Mouse (Mus musculus) liver, embryonic 18 days (tissue): ENCODE results near the gene Hoxd12. TPM values are rescaled to one million over a fixed set of nuclear protein-coding genes. Genes with fewer than 3 reads are reported as not detected.

Source experiments
- polyA plus RNA-seq: library from polyadenylated mRNA; depleted of rRNA; stranded (reverse); fragments of >200 nt; gene quantifications from 2 replicates; pipeline ENCODE4 v1.2.3, GENCODE M21; 2012; rRNA removed

Gene Hoxd12
- polyA plus RNA-seq, result not detected in 2 replicates

DNA sequence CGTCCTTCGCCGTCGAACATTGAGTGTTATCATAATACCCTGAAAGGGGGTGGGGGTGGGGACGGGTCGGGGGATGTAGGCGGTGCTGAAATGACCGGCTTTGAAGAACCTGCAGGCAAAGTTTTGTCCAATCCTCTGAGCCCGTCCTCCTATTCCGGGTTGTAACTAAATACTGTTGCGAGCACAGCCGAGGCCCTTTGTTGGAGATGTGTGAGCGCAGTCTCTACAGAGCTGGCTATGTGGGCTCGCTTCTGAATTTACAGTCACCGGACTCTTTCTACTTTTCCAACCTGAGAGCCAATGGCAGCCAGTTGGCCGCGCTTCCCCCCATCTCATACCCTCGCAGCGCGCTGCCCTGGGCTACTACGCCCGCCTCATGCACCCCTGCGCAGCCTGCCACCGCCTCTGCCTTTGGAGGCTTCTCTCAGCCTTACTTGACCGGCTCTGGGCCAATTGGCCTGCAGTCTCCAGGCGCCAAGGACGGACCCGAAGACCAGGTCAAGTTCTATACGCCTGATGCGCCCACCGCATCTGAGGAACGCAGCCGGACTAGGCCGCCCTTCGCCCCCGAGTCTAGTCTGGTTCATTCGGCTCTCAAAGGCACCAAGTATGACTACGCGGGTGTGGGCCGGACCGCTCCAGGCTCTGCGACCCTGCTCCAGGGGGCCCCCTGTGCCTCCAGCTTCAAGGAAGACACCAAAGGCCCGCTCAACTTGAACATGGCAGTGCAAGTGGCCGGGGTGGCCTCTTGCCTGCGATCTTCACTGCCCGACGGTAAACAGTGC lies at the start of gene Hoxd12:
Hoxd12 (plus strand) TSS at position 133 of the 785 bp plus-strand sequence.

DNA sequence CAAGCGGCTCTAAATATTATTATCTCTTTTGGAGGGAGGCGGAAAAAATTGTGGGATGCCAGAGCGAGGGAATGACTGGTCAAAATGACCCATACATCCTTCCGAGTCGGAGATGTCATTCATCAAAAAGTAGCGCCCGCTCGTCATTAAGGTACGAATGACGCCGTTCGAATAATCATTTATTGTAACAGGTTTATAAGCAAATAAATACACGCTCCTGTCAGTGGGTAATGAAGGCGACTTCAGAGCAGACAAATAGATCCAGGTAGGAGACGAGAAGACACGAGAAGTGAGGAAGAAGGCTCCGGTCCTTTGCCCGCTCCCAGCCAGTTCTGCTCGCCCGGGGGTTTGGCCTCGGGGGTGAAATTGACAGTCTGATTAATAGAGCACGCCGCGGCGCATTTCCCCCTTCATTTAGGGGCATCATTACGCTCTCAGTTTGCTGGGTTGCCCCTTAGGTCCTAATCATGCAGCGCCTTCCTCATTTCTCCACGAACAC lies 15.3 kb upstream of the Hoxd12 start, which contains the start of gene Evx2:
Evx2 (minus strand) TSS at position 51 of the 499 bp plus-strand sequence.

DNA sequence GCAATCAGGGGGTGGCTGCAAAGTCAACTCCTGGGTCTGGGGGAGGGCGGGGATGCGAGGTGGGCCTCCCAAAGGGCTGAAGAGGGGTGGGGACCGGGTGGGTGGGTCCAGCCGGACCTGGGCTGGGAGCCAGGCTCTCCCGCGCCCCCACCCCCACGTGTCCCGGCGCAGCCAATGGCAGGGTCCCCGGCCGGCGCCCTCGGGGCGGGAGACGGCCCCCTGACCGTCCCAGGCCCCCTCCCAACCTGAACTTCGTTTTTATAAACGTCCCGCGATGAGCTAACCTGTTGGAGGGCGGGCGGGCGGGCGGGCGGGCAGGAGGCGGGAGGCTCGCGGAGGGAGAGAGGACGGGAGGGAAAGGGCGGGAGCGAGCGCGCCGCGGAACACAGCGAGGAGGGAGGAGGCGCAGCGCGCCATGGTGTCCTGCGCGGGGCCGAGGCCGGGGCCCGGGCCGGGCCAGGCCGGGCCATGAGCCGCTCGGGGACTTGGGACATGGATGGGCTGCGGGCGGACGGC lies 6.9 kb upstream of the Hoxd12 start, which contains the start of gene Hoxd13:
Hoxd13 (plus strand) TSS at position 469 of the 516 bp plus-strand sequence.

DNA sequence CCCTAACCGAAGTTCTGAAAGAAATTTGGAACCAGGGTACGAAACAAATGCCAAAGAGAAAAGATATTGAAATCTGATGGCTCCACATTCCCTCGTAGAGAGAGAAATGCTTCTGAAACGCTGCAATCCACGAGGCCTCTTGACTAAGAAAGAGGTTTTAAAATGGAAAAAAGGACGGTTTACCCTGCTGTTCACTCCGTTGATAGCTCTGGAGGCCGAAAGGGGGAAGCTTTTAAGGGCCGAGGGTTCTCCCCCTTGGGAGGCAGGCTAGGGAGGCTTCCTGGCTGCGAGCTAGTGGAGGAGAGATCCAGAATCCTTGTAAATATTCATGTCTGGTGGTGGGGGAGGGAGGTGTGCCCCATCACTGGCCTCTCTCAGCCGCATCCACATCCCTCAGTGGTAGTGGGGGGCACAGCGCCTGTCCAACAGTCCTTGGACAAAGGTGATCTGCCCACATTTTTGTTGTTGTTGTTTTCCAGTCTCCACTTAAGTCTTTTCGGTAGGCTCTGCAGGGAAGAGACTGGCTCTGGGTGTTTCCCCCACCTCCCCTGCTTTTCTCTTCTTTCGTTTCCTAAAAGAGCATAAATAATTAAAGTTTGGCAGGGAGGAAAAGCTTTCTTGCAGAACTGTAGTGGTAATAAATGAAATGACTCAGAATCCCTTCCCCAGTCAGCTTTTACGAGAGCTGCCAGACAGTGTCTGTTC lies 4.2 kb downstream of the Hoxd12 start, which contains the start of gene Hoxd11:
Hoxd11 (plus strand) TSS at position 667 of the 705 bp plus-strand sequence.

DNA sequence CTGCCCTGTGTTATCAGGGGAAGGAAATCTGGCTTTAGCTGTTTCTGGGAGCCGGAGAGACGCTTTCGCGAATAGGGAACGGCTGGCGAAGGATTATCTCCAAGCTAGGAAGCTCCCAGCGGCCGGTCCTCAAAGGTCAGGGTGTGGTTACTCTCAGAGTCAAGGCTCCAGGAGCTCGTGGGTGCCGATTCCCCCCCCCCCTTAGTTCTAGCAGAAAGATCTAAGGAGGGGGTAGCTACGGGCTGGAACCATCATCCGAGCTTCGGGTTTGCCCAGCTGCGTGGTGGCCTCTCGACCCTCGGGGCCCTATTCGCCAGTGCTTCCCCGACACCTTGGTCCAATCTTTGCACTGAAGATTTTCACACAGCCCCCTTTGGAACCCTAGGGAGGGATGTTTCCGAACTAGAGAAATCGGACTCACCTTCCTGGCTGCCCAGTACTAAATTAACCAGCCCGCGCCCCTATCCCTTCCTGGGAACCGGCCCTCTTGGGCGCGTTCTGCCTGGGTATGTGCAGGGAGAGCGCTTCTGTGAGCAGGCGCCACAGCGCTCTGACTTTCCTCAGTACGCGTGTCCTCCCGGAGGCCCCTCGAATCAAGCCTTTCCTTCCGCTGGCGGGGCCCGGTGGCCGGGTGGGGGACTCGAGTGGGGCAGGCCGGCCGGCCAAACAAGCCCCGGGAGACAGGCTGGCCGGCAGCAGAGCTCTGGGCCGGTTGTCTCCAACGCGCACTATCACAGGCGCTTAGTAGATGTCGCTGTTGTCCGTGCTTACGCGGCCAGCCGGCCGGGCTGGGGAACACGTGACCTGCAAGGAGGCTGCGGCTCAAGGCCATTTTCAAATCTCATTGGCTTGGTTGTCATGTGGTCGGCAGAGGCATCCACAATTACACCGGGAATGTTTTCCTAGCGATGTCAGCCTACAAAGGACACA lies 16.5 kb downstream of the Hoxd12 start, which contains the start of gene Hoxd10:
Hoxd10 (plus strand) TSS at position 903 of the 930 bp plus-strand sequence.

DNA sequence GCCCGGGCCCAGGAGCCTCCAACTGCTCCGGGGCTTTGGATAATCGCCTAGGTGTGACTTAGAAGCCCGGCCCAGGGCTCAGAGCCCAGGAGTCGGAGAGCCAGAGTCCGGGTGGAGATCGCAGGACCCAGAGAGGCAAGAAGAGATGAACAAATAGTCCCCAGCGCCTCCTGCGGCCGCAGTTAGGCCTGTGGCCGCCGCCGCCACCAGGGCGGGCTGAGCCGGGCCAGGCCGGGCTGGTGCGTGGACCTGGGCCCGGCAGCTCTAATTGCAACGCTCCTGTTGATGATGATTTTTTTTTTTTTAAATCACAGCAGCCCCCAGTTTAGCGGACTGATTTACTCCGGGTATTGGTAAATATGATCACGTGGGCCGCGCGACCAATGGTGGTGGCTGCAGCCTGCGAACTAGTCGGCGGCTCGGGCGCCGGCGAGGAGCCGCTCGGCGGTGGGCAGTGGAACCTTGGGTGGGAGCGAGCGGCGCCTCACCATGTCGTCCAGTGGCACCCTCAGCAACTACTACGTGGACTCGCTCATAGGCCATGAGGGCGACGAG lies 22.8 kb downstream of the Hoxd12 start, which contains the start of gene Hoxd9:
Hoxd9 (plus strand) TSS at position 161 of the 555 bp plus-strand sequence.

DNA sequence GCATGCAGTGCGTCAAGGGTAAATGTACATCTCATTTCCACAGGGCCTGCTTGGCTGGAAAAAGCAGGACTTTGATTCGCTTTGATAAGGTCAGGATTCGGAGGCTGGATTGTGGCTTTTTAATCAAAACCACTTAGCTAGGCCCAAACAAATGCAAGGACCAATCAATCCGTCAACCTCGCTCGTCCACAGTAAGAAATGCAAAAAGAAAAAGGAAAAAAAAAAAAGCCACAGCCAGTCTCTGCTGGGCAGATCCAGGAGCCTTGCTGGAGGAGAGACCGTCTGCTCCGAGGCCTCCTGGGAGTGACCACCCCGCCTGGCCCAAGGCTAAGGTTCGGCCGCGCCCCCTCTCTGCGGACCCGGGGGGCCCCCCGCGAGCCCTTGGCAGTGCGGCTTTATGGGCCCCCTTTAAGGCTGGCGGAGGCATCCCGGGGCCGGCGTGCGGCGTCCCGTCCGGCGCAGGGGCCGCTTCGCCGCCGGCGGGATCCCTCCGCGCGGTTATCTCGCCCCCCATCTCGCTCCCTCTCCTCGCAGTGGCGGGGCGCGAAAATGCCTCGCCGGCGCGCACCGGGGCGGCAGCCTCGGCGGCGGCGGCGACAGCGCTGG lies 29.7 kb downstream of the Hoxd12 start, which contains the start of gene Hoxd8:
Hoxd8 (plus strand) TSS at position 223 of the 606 bp plus-strand sequence.

DNA sequence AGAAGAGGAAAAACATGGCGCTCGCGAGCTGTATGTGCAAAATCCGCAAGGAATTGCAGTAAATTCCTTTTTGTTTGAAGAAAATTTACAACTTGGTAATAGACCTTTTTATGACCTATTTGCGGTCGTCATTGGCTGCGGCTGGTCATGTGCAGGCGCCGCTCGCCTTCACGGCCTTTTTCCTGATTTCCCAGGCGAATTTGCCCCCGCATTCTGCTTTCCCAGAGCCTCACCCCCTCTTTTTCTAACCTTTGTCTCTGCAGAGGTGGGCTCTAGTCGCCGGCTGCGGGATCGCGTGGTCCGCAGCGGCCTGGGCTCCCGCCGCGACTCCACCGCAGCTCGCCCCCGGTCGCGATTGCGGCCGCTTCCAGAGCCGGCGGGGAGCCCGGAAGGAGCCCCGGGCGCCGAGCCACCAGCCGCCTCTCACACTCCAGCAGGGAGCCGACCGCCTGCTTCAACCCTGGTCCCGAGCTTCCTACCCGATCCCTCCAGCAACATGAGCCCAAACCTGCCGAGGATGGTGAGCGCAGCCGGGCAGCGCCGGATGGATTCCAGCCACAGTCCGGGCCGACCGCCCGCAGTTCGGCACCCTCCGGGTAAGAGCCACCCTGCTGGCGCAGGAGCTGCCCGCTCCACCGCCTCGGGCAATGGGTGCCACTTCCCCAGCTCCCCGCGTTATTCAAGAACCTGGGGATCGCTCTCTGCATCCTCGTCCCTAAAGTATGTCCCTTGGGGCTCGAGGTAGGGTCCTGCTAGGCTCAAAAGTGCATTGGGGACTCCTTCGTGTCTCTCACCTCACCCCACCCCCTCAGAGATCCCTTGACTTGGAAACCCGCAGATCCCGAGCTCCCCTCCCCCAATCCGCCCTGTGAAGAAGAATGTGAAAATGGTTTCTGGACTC lies 37.2 kb downstream of the Hoxd12 start, which contains the start of the genes Hoxd3 and Hoxd4:
Hoxd3 (plus strand) TSS at position 207 of the 901 bp plus-strand sequence.
Hoxd4 (plus strand) TSS at position 209 of the 901 bp plus-strand sequence.

DNA sequence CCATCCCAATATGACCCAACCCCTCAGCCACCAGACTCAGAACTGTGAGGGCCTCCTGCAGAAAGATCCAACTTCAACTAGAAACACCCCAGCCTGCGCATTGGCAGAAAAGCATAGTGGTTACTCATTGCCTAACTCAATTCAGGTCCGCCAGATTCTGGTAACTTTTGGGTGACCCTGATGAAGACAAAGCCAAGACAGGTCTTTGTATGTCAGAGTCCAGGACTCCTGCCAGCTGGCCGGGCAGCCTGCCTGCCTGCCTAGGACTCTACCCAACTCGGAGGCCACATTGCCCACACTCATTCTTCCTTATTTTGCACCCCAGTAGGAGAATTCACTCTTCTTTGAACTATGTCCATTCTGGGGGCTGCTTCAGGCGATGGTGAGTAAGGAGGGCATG lies 51.7 kb downstream of the Hoxd12 start, which contains the start of gene Gm28230:
Gm28230 (plus strand) TSS at position 178 of the 400 bp plus-strand sequence.

Other genes starting within 250 kb of the Hoxd12 start
- gene Lnpk, start 95.6 kb upstream of the Hoxd12 start, polyA plus RNA-seq, result 5.0 and 5.2 TPM in 2 replicates
- gene Evx2, start 15.5 kb upstream of the Hoxd12 start, polyA plus RNA-seq, result not detected in 2 replicates
- not detected in 2 replicates for gene Hoxd13, start 6.7 kb upstream of the Hoxd12 start, polyA plus RNA-seq
- gene Hoxd11, start 4.5 kb downstream of the Hoxd12 start, polyA plus RNA-seq, result not detected in 2 replicates
- gene Hoxd10, start 16.9 kb downstream of the Hoxd12 start, polyA plus RNA-seq, result not detected in 2 replicates
- gene Hoxd9, start 22.7 kb downstream of the Hoxd12 start, polyA plus RNA-seq, result not detected in 2 replicates
- gene Hoxd8, start 29.6 kb downstream of the Hoxd12 start, polyA plus RNA-seq, result 0.02 and 0.05 TPM in 2 replicates
- 0.01 TPM in 1 of 2 replicates, not detected in the other for gene Hoxd3, start 36.9 kb downstream of the Hoxd12 start, polyA plus RNA-seq
- 0.05 and 0.06 TPM in 2 replicates for gene Hoxd4, start 36.9 kb downstream of the Hoxd12 start, polyA plus RNA-seq
- gene Gm28230, start 51.7 kb downstream of the Hoxd12 start, polyA plus RNA-seq, result 0.01 TPM in 2 replicates
- gene Hoxd1, start 88.0 kb downstream of the Hoxd12 start, polyA plus RNA-seq, result not detected in 2 replicates
- gene Mtx2, start 150.8 kb downstream of the Hoxd12 start, polyA plus RNA-seq, result 29.1 and 31.6 TPM in 2 replicates